Mouse (Mus musculus): ENCODE data around the gene Nucks1. TPM values are rescaled to one million over a fixed set of nuclear protein-coding genes. Genes with fewer than 3 reads are reported as not detected.

The Nucks1 gene
- polyA plus RNA-seq, 1 experiment from 2014 or later = 94.6 TPM

GRCm38 (mm10) chr1:131937659-131938305 lies 27.4 kb downstream of the Nucks1 start:
- H3K9ac ChIP-seq = no peak overlapping the region
- no peaks in the 10 kb centered on the region for H3K9me3 ChIP-seq
- peak; percentile 36; the same call in 1 of the 2 replicates for ATAC-seq (ENCODE audit: low FRiP score, low read depth)
- peaks cover 35% of the 10 kb centered on the region for H3K36me3 ChIP-seq
- H3K4me2 ChIP-seq (replicated peaks) = no peak overlapping the region
- WGBS = 67% methylated on average over 6 of the region's 6 CpGs
- no peaks in the 10 kb centered on the region for H3K27me3 ChIP-seq
- no peaks in the 10 kb centered on the region for H3K4me1 ChIP-seq
- H3K27ac ChIP-seq = no peak overlapping the region
- H3K4me3 ChIP-seq = no peak overlapping the region

DNA sequence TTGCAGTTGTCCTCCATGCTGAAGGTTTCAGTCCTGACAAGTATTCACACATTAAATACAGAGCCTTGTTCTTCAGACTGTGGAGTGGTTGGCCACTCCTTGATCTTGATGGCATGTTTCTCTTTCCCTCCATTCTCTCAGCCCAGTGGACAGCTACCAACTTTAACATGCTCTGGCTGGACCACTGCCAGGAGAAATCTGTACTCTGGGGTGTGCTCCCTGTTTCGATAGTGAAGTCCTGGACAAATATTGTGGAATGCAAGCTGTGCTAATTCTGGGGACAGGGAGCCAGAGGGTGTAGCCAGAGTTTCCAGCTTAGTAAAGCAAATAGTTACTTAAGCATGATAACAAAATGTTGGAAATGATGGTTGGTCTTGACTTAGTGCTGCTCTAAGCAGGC lies 28.5 kb downstream of the Nucks1 start:
- no peaks in the 10 kb centered on the region for H3K4me1 ChIP-seq
- H3K27ac ChIP-seq = no peak overlapping the region
- 58% methylated on average over 1 of the region's 1 CpGs for WGBS
- no peaks in the 10 kb centered on the region for H3K27me3 ChIP-seq
- H3K9me3 ChIP-seq = no peaks in the 10 kb centered on the region
- H3K36me3 ChIP-seq = peaks cover 28% of the 10 kb centered on the region
- H3K9ac ChIP-seq = no peak overlapping the region
- ATAC-seq (ENCODE audit: low FRiP score, low read depth) = no peak
- no peak overlapping the region for H3K4me3 ChIP-seq
- no peak overlapping the region for H3K4me2 ChIP-seq (replicated peaks)

DNA sequence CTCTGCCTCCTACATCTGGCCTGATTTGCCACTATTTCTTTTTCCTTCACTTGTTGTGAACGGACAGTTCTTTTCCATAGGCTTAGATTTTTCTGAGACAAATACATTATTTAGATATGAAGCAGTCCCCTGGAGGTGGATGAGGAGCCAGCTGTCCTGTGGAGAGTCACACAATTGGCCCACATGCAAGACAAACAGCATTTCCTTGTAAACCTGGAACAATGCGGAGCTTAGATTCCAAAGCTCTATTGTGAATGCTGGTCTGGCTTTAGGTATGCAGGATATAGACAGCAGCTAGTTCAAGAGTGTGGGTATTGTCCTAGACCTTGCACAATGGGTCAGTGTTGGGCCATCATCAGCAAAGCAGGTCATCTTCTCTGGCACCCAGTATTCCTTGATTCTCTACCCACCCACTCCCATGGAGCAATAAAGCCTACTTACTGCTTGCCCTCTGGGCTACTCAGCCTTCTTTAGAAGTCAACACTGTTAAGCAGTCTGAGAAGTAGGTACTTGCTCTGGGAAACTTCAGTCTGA lies 30.4 kb downstream of the Nucks1 start:
- Histone ChIP-seq H3K9me3 (no peaks in the 10 kb centered on the region), H3K4me1 (peaks cover 5% of the 10 kb centered on the region; the same call in 1 of the 2 replicates), H3K27ac (no peak overlapping the region), H3K36me3 (peaks cover 15% of the 10 kb centered on the region), H3K4me3 (no peak overlapping the region), H3K4me2 (replicated peaks) (no peak overlapping the region), H3K27me3 (no peaks in the 10 kb centered on the region), H3K9ac (no peak overlapping the region)
- ATAC-seq (ENCODE audit: low FRiP score, low read depth) = no peak
- 89% methylated on average over 2 of the region's 2 CpGs for WGBS

- Histone ChIP-seq H3K36me3 (peaks cover 15% of the 10 kb centered on the region; the same call in 1 of the 2 replicates), H3K4me3 (no peak overlapping the region), H3K4me1 (peaks cover 5% of the 10 kb centered on the region; the same call in 1 of the 2 replicates), H3K4me2 (replicated peaks) (no peak overlapping the region), H3K27me3 (no peaks in the 10 kb centered on the region), H3K27ac (no peak overlapping the region), H3K9ac (no peak overlapping the region), H3K9me3 (no peaks in the 10 kb centered on the region)
- no peak for ATAC-seq (ENCODE audit: low FRiP score, low read depth)
- 94% methylated on average over 1 of the region's 1 CpGs for WGBS
Measured at GRCm38 (mm10) chr1:131941501-131941900, 31.2 kb downstream of the Nucks1 start.

DNA sequence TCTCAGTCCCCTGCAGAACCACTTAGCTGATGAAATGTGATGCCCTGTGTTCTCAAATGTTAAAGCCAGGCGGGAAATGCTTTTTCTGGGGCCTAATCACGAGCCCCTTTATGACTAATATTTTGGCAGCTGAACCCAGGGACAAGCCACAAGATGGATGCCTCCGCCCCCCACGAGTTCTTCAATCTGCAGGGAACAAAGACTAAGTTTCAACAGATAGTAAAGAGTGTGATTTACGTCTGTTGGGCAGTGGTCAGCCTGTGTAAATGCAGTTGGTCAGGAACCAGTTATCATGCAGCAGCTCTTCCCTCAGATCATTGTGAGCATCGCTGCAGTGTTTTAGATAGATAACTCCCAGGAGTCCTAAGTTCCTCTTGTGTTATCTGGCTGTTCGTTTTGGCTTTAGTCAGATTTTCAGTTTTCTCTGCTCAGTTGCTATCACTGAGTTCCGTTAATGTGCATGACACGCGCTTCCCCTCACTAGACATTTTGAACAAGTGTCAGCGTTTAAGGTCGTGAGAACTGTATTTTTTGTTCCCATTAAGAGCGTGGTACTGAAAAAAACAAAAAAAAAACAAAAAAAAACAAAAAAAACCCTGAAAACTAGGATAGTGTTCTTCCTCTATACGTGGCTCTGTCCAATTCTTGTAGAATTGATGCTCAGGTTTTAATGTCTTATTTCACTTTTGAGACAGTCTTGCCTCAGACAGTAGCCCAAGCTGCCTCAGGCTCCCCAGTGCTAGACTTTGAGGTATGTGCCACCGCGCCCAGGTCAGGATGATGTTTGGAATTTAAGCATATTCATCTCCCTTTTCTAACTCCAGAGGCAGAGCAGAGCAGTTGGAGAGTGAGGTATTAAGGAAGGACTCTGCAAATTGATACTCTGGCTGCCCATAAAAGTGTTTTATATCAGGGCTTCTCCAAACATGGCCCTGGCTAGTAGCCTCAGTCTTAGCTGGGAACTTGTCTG lies 32.6 kb downstream of the Nucks1 start:
- 0 out of 2 replicates have a peak, but pooled peaks cover 4% of the 10 kb centered on the region for H3K36me3 ChIP-seq
- no peak overlapping the region for H3K4me2 ChIP-seq (replicated peaks)
- H3K27ac ChIP-seq = no peak overlapping the region
- no peak overlapping the region for H3K4me3 ChIP-seq
- peaks cover 8% of the 10 kb centered on the region; the same call in 1 of the 2 replicates for H3K4me1 ChIP-seq
- H3K27me3 ChIP-seq = no peaks in the 10 kb centered on the region
- H3K9ac ChIP-seq = no peak overlapping the region
- no peaks in the 10 kb centered on the region for H3K9me3 ChIP-seq
- WGBS = 63% methylated on average over 16 of the region's 16 CpGs
- ATAC-seq (ENCODE audit: low FRiP score, low read depth) = no peak

DNA sequence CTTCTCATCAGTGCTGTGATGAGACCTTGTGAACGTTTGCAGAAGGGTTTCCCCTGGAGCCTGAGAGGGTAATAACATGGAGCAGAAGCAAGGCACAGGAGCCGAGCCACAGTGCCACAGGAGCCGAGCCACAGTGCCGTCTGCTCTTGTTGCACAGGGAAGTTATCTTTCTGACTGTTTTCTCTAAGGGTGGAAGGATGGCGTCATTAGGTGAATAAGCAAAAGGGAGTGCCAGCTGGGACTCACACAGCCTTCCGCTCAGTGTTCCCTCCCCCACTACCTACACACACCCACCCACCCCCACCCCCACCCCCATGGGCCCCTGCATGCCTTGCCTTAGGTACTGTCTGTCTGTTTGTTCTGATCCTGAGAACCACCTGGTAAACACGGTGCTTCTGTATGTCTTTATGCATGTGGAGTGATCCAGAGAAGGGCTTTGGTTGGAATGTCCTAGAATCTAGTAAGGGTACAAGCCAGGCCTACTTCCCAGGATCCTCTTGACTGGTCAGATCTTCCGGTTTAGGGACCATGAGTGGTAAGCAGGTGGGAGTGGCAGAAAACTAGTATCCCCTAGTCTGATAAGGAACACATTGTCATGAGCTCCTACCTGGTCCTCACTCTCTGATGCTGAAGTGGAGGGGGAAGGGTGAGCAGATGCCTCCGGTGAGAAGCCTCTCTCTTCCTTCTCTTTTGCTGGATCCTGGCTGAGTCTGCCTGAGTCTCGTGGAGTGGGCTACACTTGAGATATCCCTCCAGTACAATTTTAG lies 35.5 kb downstream of the Nucks1 start:
- Histone ChIP-seq H3K4me2 (replicated peaks) (no peak overlapping the region), H3K9me3 (no peaks in the 10 kb centered on the region), H3K9ac (no peak overlapping the region), H3K36me3 (no peaks in the 10 kb centered on the region), H3K27ac (no peak overlapping the region), H3K4me3 (no peak overlapping the region), H3K27me3 (no peaks in the 10 kb centered on the region), H3K4me1 (peaks cover 11% of the 10 kb centered on the region; the same call in 1 of the 2 replicates)
- no peak for ATAC-seq (ENCODE audit: low FRiP score, low read depth)
- WGBS = 48% methylated on average over 10 of the region's 10 CpGs

DNA sequence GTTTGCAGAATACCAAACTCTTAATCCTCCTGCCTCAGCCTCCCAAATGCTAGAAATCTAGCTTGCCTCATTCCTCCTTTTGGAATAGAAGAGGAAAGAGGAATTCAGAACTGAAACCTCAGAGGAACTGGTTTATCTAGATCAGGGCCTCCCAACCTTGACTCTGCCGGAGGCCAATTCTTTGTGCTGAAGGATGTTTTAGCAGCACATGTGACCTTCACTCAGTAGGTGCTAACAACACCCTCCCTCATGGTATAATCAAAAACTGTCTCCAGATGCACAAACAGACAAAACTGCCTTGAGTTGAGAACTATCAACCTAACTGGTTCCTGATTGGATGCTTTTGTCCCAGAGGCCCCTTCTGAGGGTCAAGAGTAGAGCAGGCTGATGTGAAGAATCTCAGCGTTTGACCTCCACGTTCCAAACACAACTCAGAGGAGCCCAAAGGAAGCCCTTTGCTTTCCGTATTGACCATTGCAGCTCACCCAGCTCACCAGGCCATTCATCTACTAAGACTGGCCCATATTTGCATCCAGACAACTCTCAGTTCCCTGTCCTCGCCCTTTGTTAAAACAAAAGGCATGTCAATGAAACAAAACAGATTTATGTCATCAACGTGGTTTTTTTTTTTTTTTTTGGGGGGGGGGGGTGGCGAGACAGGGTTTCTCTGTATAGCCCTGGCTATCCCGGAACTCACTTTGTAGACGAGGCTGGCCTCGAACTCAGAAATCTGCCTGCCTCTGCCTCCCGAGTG lies 36.3 kb downstream of the Nucks1 start:
- WGBS = 83% methylated on average over 11 of the region's 11 CpGs
- Histone ChIP-seq H3K27me3 (no peaks in the 10 kb centered on the region), H3K9ac (no peak overlapping the region), H3K27ac (no peak overlapping the region), H3K36me3 (no peaks in the 10 kb centered on the region), H3K4me1 (peaks cover 11% of the 10 kb centered on the region; the same call in 1 of the 2 replicates), H3K4me2 (replicated peaks) (no peak overlapping the region), H3K4me3 (no peak overlapping the region), H3K9me3 (no peaks in the 10 kb centered on the region)
- no peak for ATAC-seq (ENCODE audit: low FRiP score, low read depth)

DNA sequence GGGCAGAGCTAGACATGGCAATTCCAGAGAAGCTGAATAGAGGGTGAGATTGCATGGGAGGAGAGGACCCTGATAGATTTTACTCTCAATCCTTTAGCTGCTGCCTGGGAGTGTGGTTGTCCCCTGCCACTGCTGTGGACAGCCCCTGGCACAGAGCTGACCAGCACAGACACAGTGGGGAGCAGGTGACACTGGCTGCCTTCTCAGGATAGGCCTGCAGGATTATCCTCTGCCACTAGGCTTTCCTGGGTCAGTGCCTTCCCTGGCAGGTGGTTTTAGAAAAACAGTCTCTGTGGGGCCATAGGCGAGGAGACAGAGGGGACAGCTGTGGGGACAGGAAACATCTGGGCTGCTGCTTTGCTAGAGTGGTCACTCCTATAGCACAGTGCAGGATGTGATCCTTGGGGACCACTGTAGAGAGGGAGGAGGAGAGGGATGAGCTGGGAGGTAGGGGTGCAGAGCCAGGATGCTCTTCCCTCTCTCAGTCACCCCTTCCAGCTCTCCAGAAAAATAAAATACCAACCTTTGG lies 37.7 kb downstream of the Nucks1 start:
- Histone ChIP-seq H3K9ac (no peak overlapping the region), H3K4me2 (replicated peaks) (no peak overlapping the region), H3K36me3 (no peaks in the 10 kb centered on the region), H3K4me1 (peaks cover 11% of the 10 kb centered on the region; the same call in 1 of the 2 replicates), H3K9me3 (no peaks in the 10 kb centered on the region), H3K27me3 (no peaks in the 10 kb centered on the region), H3K27ac (no peak overlapping the region), H3K4me3 (no peak overlapping the region)
- 32% methylated on average over 1 of the region's 1 CpGs for WGBS
- ATAC-seq (ENCODE audit: low FRiP score, low read depth) = no peak

DNA sequence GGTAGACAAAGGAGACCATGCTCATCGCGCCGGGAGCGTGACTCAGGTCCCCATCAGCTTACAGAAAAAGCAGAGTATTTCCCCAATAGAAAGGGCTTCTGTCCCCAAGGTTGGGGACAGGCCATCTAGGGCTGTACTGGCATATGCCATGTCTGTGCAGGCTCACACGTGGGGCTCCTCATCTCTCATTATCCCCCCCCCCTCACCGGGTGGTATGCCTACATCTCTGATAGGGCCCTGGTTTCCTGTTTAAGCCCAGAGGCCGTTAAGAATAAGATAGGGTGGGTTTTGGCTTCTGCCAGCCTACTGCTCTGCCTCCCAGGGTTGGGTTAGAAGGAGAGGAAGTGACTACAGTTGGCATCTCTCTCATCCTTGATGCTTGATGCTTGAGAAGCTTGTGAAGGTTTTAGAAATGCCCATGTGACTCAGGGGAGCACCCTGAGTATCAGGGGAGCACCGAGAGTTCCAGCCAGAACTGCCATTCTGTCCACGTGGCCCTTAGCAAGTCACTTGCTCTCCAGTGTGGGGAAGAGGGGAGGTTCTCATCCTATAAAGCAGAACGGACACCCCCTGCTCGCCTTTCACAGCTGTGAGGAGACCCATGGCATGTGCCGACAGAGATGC lies 44.0 kb downstream of the Nucks1 start:
- ATAC-seq (ENCODE audit: low FRiP score, low read depth) = no peak
- Histone ChIP-seq H3K4me2 (replicated peaks) (no peak overlapping the region), H3K27me3 (peaks cover 8% of the 10 kb centered on the region), H3K27ac (no peak overlapping the region), H3K9me3 (no peaks in the 10 kb centered on the region), H3K4me1 (no peaks in the 10 kb centered on the region), H3K36me3 (no peaks in the 10 kb centered on the region), H3K9ac (no peak overlapping the region), H3K4me3 (no peak overlapping the region)
- WGBS = 80% methylated on average over 12 of the region's 12 CpGs

- Histone ChIP-seq H3K27ac (no peak overlapping the region), H3K9me3 (no peaks in the 10 kb centered on the region), H3K4me1 (no peaks in the 10 kb centered on the region), H3K4me2 (replicated peaks) (no peak overlapping the region), H3K4me3 (no peak overlapping the region), H3K27me3 (peaks cover 15% of the 10 kb centered on the region), H3K36me3 (no peaks in the 10 kb centered on the region), H3K9ac (no peak overlapping the region)
- WGBS = 4% methylated on average over 3 of the region's 3 CpGs
- ATAC-seq (ENCODE audit: low FRiP score, low read depth) = no peak
Measured at GRCm38 (mm10) chr1:131955131-131955757, 44.9 kb downstream of the Nucks1 start.

Measured in limb, embryonic 13.5 days (tissue).